ENCODE assay signal across 8 mouse cellular contexts in the genomic region with DNA sequence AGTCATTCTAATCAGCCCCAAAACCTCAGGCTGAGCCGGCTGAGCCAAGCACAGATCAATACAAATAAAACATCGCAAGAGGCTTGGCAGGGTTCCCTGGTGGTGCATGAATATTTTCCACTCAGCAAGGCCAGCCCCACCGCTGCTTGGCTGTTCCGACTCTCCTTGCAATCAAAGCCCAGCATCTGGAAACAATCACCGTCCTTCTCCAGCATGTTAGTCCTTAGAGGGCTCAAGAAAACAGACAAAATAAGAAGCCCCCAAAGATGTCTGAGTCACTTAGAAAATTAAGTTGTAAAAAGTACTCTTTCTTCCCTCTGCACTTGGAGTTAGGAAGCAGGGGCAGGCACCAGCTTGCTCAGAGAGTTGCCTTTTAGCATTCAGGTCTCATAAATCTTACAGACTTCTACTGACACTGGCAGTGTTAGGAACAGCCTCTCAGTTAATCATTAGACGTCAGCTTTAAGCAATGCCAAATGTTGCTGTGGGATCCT. TPM values are rescaled to one million over a fixed set of nuclear protein-coding genes. Genes with fewer than 3 reads are reported as not detected.
A peak's percentile ranks its signal among the peaks of the same experiment; 100 is the strongest.
DNase-seq lines count a peak whose midpoint lies in the region; ATAC-seq and TF ChIP-seq lines count a peak whose summit lies in the region.

No protein-coding gene starts in this region.

- peak; percentile 57 for DNase-seq in forebrain, embryonic 10.5 days (ENCODE audit: extremely low spot score, low spot score)
- DNase-seq in kidney, postnatal 0 days (ENCODE audit: low spot score): peak; percentile 90
- peak; percentile 53 for DNase-seq in liver, postnatal 0 days

- H3K9ac ChIP-seq in forebrain, embryonic 15.5 days (replicated peaks): no peak overlapping the region
- H3K9ac ChIP-seq in heart, embryonic 13.5 days: no peak overlapping the region
- no peak overlapping the region for H3K9ac ChIP-seq in kidney, postnatal 0 days (ENCODE audit: low read depth, low read length)
- no peak overlapping the region for H3K9ac ChIP-seq in liver, postnatal 0 days (replicated peaks)
- H3K9ac ChIP-seq in neural tube, embryonic 15.5 days (replicated peaks): no peak overlapping the region

- no peak for TF ChIP-seq EP300 in liver, postnatal 0 days (IDR thresholded peaks at IDR 0.05; ENCODE audit: low read depth)

- no peaks in the 10 kb centered on the region for H3K27me3 ChIP-seq in forebrain, embryonic 10.5 days (ENCODE audit: poor library complexity, severe bottlenecking)
- no peaks in the 10 kb centered on the region for H3K27me3 ChIP-seq in forebrain, embryonic 15.5 days
- no peaks in the 10 kb centered on the region for H3K27me3 ChIP-seq in heart, embryonic 13.5 days (replicated peaks)
- no peaks in the 10 kb centered on the region for H3K27me3 ChIP-seq in kidney, postnatal 0 days (ENCODE audit: insufficient read depth, low read length)
- no peaks in the 10 kb centered on the region for H3K27me3 ChIP-seq in liver, postnatal 0 days (ENCODE audit: insufficient read depth, low read length)
- no peaks in the 10 kb centered on the region for H3K27me3 ChIP-seq in neural tube, embryonic 15.5 days (replicated peaks)

- ATAC-seq in forebrain, embryonic 15.5 days (replicated peaks): no peak
- ATAC-seq in heart, embryonic 13.5 days (ENCODE audit: extremely low read depth, insufficient number of reproducible peaks, low FRiP score, low TSS enrichment): no peak
- peak; percentile 70 for ATAC-seq in kidney, postnatal 0 days (replicated peaks; ENCODE audit: low FRiP score, low read depth)
- peak; percentile 66 for ATAC-seq in liver, postnatal 0 days
- peak; percentile 70; the same call in 1 of the 2 replicates for ATAC-seq in neural tube, embryonic 15.5 days (ENCODE audit: low FRiP score)
- ATAC-seq in granulocyte monocyte progenitor cell, adult 5-6 weeks (replicated peaks; ENCODE audit: poor library complexity, severe bottlenecking): no peak

- H3K4me2 ChIP-seq in forebrain, embryonic 15.5 days (replicated peaks): no peak overlapping the region
- peak overlapping the region; percentile 38 for H3K4me2 ChIP-seq in heart, embryonic 13.5 days
- H3K4me2 ChIP-seq in kidney, postnatal 0 days (ENCODE audit: low read length): no peak overlapping the region
- H3K4me2 ChIP-seq in liver, postnatal 0 days (ENCODE audit: low read depth, low read length): 0 out of 2 replicates have a peak overlapping the region, but pooled peaks have one; percentile 39
- H3K4me2 ChIP-seq in neural tube, embryonic 15.5 days: no peak overlapping the region

- H3K27ac ChIP-seq in forebrain, embryonic 10.5 days: peak overlapping the region; percentile 54; the same call in 1 of the 2 replicates
- no peak overlapping the region for H3K27ac ChIP-seq in forebrain, embryonic 15.5 days (replicated peaks)
- H3K27ac ChIP-seq in embryonic fibroblast, embryonic 13.5 days (ENCODE audit: insufficient read depth, low read length): peak overlapping the region; percentile 88
- peak overlapping the region; percentile 64 for H3K27ac ChIP-seq in heart, embryonic 13.5 days (replicated peaks)
- H3K27ac ChIP-seq in kidney, postnatal 0 days: peak overlapping the region; percentile 60
- no peak overlapping the region for H3K27ac ChIP-seq in liver, postnatal 0 days (ENCODE audit: low read depth)
- H3K27ac ChIP-seq in neural tube, embryonic 15.5 days (replicated peaks): no peak overlapping the region

- no peak overlapping the region for H3K4me3 ChIP-seq in forebrain, embryonic 10.5 days
- no peak overlapping the region for H3K4me3 ChIP-seq in forebrain, embryonic 15.5 days
- H3K4me3 ChIP-seq in embryonic fibroblast, embryonic 13.5 days (ENCODE audit: insufficient read depth, low read length): no peak overlapping the region
- H3K4me3 ChIP-seq in heart, embryonic 13.5 days: no peak overlapping the region
- H3K4me3 ChIP-seq in kidney, postnatal 0 days (replicated peaks; ENCODE audit: low read depth, low read length): no peak overlapping the region
- H3K4me3 ChIP-seq in liver, postnatal 0 days (ENCODE audit: low read depth, low read length): no peak overlapping the region
- no peak overlapping the region for H3K4me3 ChIP-seq in neural tube, embryonic 15.5 days (replicated peaks)

- H3K36me3 ChIP-seq in forebrain, embryonic 10.5 days (replicated peaks): no peaks in the 10 kb centered on the region
- no peaks in the 10 kb centered on the region for H3K36me3 ChIP-seq in forebrain, embryonic 15.5 days
- no peaks in the 10 kb centered on the region for H3K36me3 ChIP-seq in heart, embryonic 13.5 days
- no peaks in the 10 kb centered on the region for H3K36me3 ChIP-seq in kidney, postnatal 0 days (ENCODE audit: insufficient read depth, low read length)
- H3K36me3 ChIP-seq in liver, postnatal 0 days (replicated peaks; ENCODE audit: insufficient read depth, low read length): no peaks in the 10 kb centered on the region
- no peaks in the 10 kb centered on the region for H3K36me3 ChIP-seq in neural tube, embryonic 15.5 days

- no peak for TF ChIP-seq POLR2A in embryonic fibroblast, embryonic 13.5 days (IDR thresholded peaks at IDR 0.05; ENCODE audit: low read depth, low read length)

- H3K4me1 ChIP-seq in forebrain, embryonic 10.5 days: peaks cover 19% of the 10 kb centered on the region; the same call in 1 of the 2 replicates
- peaks cover 13% of the 10 kb centered on the region for H3K4me1 ChIP-seq in forebrain, embryonic 15.5 days
- peaks cover 7% of the 10 kb centered on the region for H3K4me1 ChIP-seq in embryonic fibroblast, embryonic 13.5 days (ENCODE audit: control insufficient read depth, insufficient read depth, low read length)
- H3K4me1 ChIP-seq in heart, embryonic 13.5 days: peaks cover 47% of the 10 kb centered on the region
- peaks cover 11% of the 10 kb centered on the region for H3K4me1 ChIP-seq in kidney, postnatal 0 days (replicated peaks; ENCODE audit: insufficient read depth, low read length)
- no peaks in the 10 kb centered on the region; the same call in 1 of the 2 replicates for H3K4me1 ChIP-seq in liver, postnatal 0 days (ENCODE audit: insufficient read depth)
- H3K4me1 ChIP-seq in neural tube, embryonic 15.5 days: peaks cover 7% of the 10 kb centered on the region

- no peak for TF ChIP-seq CTCF in embryonic fibroblast, embryonic 13.5 days (IDR thresholded peaks at IDR 0.05; ENCODE audit: borderline replicate concordance, insufficient read depth, low read length)
- no peak for TF ChIP-seq CTCF in kidney, postnatal 0 days (IDR thresholded peaks at IDR 0.05; ENCODE audit: low read depth)
- TF ChIP-seq CTCF in liver, postnatal 0 days (IDR thresholded peaks at IDR 0.05; ENCODE audit: low read depth): no peak

- H3K9me3 ChIP-seq in forebrain, embryonic 10.5 days: no peaks in the 10 kb centered on the region
- H3K9me3 ChIP-seq in forebrain, embryonic 15.5 days: no peaks in the 10 kb centered on the region
- H3K9me3 ChIP-seq in heart, embryonic 13.5 days: no peaks in the 10 kb centered on the region
- no peaks in the 10 kb centered on the region for H3K9me3 ChIP-seq in kidney, postnatal 0 days (replicated peaks; ENCODE audit: low read length)
- H3K9me3 ChIP-seq in liver, postnatal 0 days (ENCODE audit: low read length): no peaks in the 10 kb centered on the region
- no peaks in the 10 kb centered on the region for H3K9me3 ChIP-seq in neural tube, embryonic 15.5 days (replicated peaks)

- WGBS in forebrain, embryonic 10.5 days: 51% methylated on average over 6 of the region's 6 CpGs
- WGBS in forebrain, embryonic 15.5 days: 20% methylated on average over 6 of the region's 6 CpGs
- 10% methylated on average over 6 of the region's 6 CpGs for WGBS in heart, embryonic 13.5 days
- WGBS in kidney, postnatal 0 days: 8% methylated on average over 6 of the region's 6 CpGs
- 28% methylated on average over 6 of the region's 6 CpGs for WGBS in liver, postnatal 0 days (ENCODE audit: insufficient replicate concordance)
- WGBS in neural tube, embryonic 15.5 days: 9% methylated on average over 6 of the region's 6 CpGs

RNA-seq across cellular contexts. Expression of a gene that starts 54.4 kb away (rescaled TPM):
- 1.9 and 2.9 TPM in 2 replicates for polyA plus RNA-seq in forebrain, embryonic 10.5 days (2016; fragmentation: Nextera tagmentation; extraction: Ambion mirVana)
- polyA plus RNA-seq in forebrain, embryonic 15.5 days (2015; fragmentation: Nextera tagmentation; extraction: Ambion mirVana): 0.38 and 0.51 TPM in 2 replicates
- polyA plus RNA-seq in embryonic fibroblast, embryonic 13.5 days (2011; ENCODE audit: insufficient read length, low read depth, missing spikeins): 3.8 and 10.6 TPM in 2 replicates
- 1.3 and 1.4 TPM in 2 replicates for polyA plus RNA-seq in heart, embryonic 13.5 days (2015; fragmentation: Nextera tagmentation; extraction: Ambion mirVana)
- polyA plus RNA-seq in kidney, postnatal 0 days (2015; fragmentation: Nextera tagmentation; extraction: Ambion mirVana): 2.8 and 4.0 TPM in 2 replicates
- not detected in 2 replicates for polyA plus RNA-seq in liver, postnatal 0 days (2015; fragmentation: Nextera tagmentation; extraction: Ambion mirVana)
- polyA plus RNA-seq in neural tube, embryonic 15.5 days (2015; fragmentation: Nextera tagmentation; extraction: Ambion mirVana): 1.7 and 1.8 TPM in 2 replicates
- total RNA-seq in granulocyte monocyte progenitor cell, adult 5-6 weeks (2014; fragmentation: Nextera tagmentation): 0.04 TPM in 1 of 2 replicates, not detected in the other
- not detected in 2 replicates for total RNA-seq in granulocyte monocyte progenitor cell, adult 5-6 weeks (2017)

Comparison
In these comparisons a context has a peak if more than half of its experiments do, and no peak if none do; other contexts are left out.
1. H3K27ac ChIP-seq: peak in forebrain, embryonic 10.5 days (single experiment), embryonic fibroblast, embryonic 13.5 days (single experiment), heart, embryonic 13.5 days (single experiment) and kidney, postnatal 0 days (single experiment); none in forebrain, embryonic 15.5 days (single experiment), liver, postnatal 0 days (single experiment) and neural tube, embryonic 15.5 days (single experiment).
2. ATAC-seq: peak in kidney, postnatal 0 days (single experiment), liver, postnatal 0 days (single experiment) and neural tube, embryonic 15.5 days (single experiment); none in forebrain, embryonic 15.5 days (single experiment), heart, embryonic 13.5 days (single experiment) and granulocyte monocyte progenitor cell, adult 5-6 weeks (single experiment).
3. H3K4me2 ChIP-seq: peak in heart, embryonic 13.5 days (single experiment) and liver, postnatal 0 days (single experiment); none in forebrain, embryonic 15.5 days (single experiment), kidney, postnatal 0 days (single experiment) and neural tube, embryonic 15.5 days (single experiment).
4. Peak in every context shown above with its lines, with median percentiles within 50 percentile points of each other: DNase-seq.